Mouse (Mus musculus) kidney, postnatal 4 days (tissue): ENCODE data around the gene Mafb.

Source experiments
- DNase-seq, 2 experiments: peaks; one replicate each; pipeline ENCODE4 v3.0.0; 2021; ENCODE audit warnings: mixed read lengths in 2 of 2

The Mafb gene

GRCm38 (mm10) chr2:160366980-160367338 lies at the start of gene Mafb:
Gene Mafb, minus strand, starts transcription at chr2:160367065.
- peak; percentile 95 to 98 for DNase-seq

GRCm38 (mm10) chr2:160415161-160415560 lies 48.3 kb upstream of the Mafb start:
- no peak for DNase-seq

GRCm38 (mm10) chr2:160414736-160415135 lies 47.9 kb upstream of the Mafb start:
- no peak for DNase-seq

- DNase-seq, result peak; percentile 19 to 21
These were observed 47.1 kb upstream of the Mafb start for GRCm38 (mm10) chr2:160413982-160414381.

- peak; percentile 73 to 83 for DNase-seq
These were observed 46.2 kb upstream of the Mafb start for GRCm38 (mm10) chr2:160413055-160413454.

- no peak for DNase-seq
These were observed 44.6 kb upstream of the Mafb start for GRCm38 (mm10) chr2:160411431-160411830.

- DNase-seq, result no peak
These were observed 40.9 kb upstream of the Mafb start for GRCm38 (mm10) chr2:160407720-160408119.

GRCm38 (mm10) chr2:160397747-160398146 lies 30.9 kb upstream of the Mafb start:
- no peak for DNase-seq

- no peak for DNase-seq
These were observed 27.9 kb upstream of the Mafb start for GRCm38 (mm10) chr2:160394735-160395134.

GRCm38 (mm10) chr2:160392648-160393047 lies 25.8 kb upstream of the Mafb start:
- no peak for DNase-seq

- no peak for DNase-seq
These were observed 21.7 kb upstream of the Mafb start for GRCm38 (mm10) chr2:160388596-160388995.

GRCm38 (mm10) chr2:160383418-160383817 lies 16.6 kb upstream of the Mafb start:
- no peak for DNase-seq

- DNase-seq, result peak; percentile 81 to 82
These were observed 11.4 kb upstream of the Mafb start for GRCm38 (mm10) chr2:160378271-160378670.

GRCm38 (mm10) chr2:160376236-160376635 lies 9.4 kb upstream of the Mafb start:
- DNase-seq, result no peak

- no peak for DNase-seq
These were observed 3.0 kb upstream of the Mafb start for GRCm38 (mm10) chr2:160369653-160370420.

GRCm38 (mm10) chr2:160368422-160369357 lies 1.8 kb upstream of the Mafb start:
- peak in 1 of 2 experiments; percentile 39 for DNase-seq

GRCm38 (mm10) chr2:160367448-160368208 lies 763 bp upstream of the Mafb start:
- DNase-seq, result peak; percentile 95 to 96

- DNase-seq, result no peak
These were observed 520 bp downstream of the Mafb start for GRCm38 (mm10) chr2:160366111-160366979.

GRCm38 (mm10) chr2:160365107-160365911 lies 1.6 kb downstream of the Mafb start:
- DNase-seq, result peak; percentile 54 to 72

- no peak for DNase-seq
These were observed 2.2 kb downstream of the Mafb start for GRCm38 (mm10) chr2:160364666-160365065.

GRCm38 (mm10) chr2:160364128-160364650 lies 2.7 kb downstream of the Mafb start:
- peak in 1 of 2 experiments; percentile 6 for DNase-seq
